Mouse (Mus musculus) midbrain, postnatal 0 days (tissue): ENCODE data around the gene Ckap4. TPM values are rescaled to one million over a fixed set of nuclear protein-coding genes. Genes with fewer than 3 reads are reported as not detected.

Experiments used
- ATAC-seq: fragments of 200-750 bp; cut with Nextera tagmentation; 2 replicates; pipeline ENCODE4 v1.8.0; 2017; ENCODE audit warnings: moderate number of reproducible peaks, mild to moderate bottlenecking, moderate TSS enrichment, moderate library complexity; ENCODE audit not compliant: low FRiP score
- DNase-seq: peaks from one replicate; pipeline ENCODE4 v3.0.0-alpha.2; 2015; ENCODE audit warnings: low spot score
- H3K27ac ChIP-seq: fragments of 300-500 bp; sonication (generic); 2 replicates; pipeline ENCODE4 v1.5.1; 2014; ENCODE audit warnings: low read depth, mild to moderate bottlenecking, low read length, mixed read lengths
- H3K27me3 ChIP-seq: fragments of 300-500 bp; sonication (generic); 2 replicates; pipeline ENCODE4 v1.6.1; 2014; ENCODE audit warnings: low read length, control low read depth, mixed read lengths; ENCODE audit not compliant: insufficient read depth
- H3K36me3 ChIP-seq: fragments of 300-500 bp; sonication (generic); 2 replicates; pipeline ENCODE4 v1.6.1; 2014; ENCODE audit warnings: low read length, control low read depth, mixed read lengths; ENCODE audit not compliant: insufficient read depth
- H3K4me1 ChIP-seq: fragments of 300-500 bp; sonication (generic); 2 replicates; pipeline ENCODE4 v1.6.1; 2014; ENCODE audit warnings: mild to moderate bottlenecking, control low read depth, antibody characterized with exemption, low read length, mixed read lengths; ENCODE audit not compliant: insufficient read depth
- H3K4me2 ChIP-seq: fragments of 300-500 bp; sonication (generic); 2 replicates; pipeline ENCODE4 v1.6.1; 2014; ENCODE audit warnings: low read depth, mild to moderate bottlenecking, low read length, mixed read lengths; ENCODE audit not compliant: poor library complexity, severe bottlenecking
- H3K4me3 ChIP-seq: fragments of 300-500 bp; sonication (generic); 2 replicates; pipeline ENCODE4 v1.5.1; 2014; ENCODE audit warnings: low read depth, mild to moderate bottlenecking, low read length, moderate library complexity
- H3K9ac ChIP-seq: fragments of 300-500 bp; sonication (generic); replicated peaks from 2 replicates; pipeline ENCODE4 v1.6.1; 2014; ENCODE audit warnings: mild to moderate bottlenecking, low read length, moderate library complexity, mixed read lengths; ENCODE audit not compliant: poor library complexity, severe bottlenecking
- H3K9me3 ChIP-seq: fragments of 300-500 bp; sonication (generic); 2 replicates; pipeline ENCODE4 v1.6.1; 2016; ENCODE audit warnings: low read length, control low read depth
- CTCF ChIP-seq: IDR thresholded peaks from 2 replicates; pipeline ENCODE4 v1.5.1; 2016; ENCODE audit warnings: antibody characterized with exemption, mild to moderate bottlenecking
- WGBS: fragments of 180-500 bp; shearing (Covaris S2); extraction: QIAGEN DNeasy Blood & Tissue Kit; methylation state at CpG from one replicate; pipeline ENCODE4 v1.1.7; 2014; 5-methylcytosine and 5-hydroxymethylcytosine counted together
- polyA plus RNA-seq: library from polyadenylated mRNA; unstranded; fragments of >200 nt; fragmentation: Nextera tagmentation; extraction: Ambion mirVana; gene quantifications from 2 replicates; pipeline ENCODE4 v1.2.1, GENCODE M21; 2015
- total RNA-seq: library from RNA; depleted of rRNA; stranded (reverse); fragments of >200 nt; gene quantifications from 2 replicates; pipeline ENCODE4 v1.2.3, GENCODE M21; 2014

Ckap4 gene
- total and polyA plus RNA-seq, 2 experiments from 2014 or later = 52.3 to 52.7 TPM

DNA sequence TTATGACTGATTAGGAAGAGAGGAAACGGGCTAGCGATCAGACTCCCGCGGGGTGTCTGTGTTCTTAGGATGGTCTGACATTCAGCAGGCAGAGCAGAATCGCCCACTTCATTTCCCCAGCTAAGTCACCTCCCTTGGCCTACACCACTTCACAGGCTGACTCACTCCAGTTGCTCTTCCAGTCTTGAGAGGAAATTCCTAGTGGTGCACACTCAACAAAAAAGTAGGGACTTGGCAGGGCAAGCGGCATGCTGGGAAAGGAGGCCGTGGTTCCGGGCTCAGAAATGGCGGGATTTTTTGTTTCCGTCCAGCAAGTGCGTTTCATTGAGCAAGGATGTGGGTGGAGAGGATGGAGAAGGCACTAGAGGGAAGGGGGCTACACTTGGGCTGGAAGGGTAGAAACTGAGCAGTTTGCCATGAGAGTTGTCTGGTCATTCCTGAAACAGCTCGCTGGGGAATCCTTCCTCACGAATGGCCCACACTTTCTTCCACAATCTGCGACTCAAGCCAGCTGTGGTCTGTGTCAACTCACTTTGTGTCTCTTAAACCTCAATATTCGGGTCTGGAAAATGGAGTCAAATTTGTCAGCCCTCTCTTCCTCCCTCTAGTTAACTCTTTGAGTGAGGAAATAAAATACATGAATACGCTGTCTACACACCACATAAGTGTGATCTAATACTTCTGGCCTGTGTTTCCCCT lies 1.5 kb downstream of the Ckap4 start:
- TF ChIP-seq CTCF = no peak
- Histone ChIP-seq H3K4me1 (peaks cover 16% of the 10 kb centered on the region), H3K9ac (peak overlapping the region; percentile 85)

DNA sequence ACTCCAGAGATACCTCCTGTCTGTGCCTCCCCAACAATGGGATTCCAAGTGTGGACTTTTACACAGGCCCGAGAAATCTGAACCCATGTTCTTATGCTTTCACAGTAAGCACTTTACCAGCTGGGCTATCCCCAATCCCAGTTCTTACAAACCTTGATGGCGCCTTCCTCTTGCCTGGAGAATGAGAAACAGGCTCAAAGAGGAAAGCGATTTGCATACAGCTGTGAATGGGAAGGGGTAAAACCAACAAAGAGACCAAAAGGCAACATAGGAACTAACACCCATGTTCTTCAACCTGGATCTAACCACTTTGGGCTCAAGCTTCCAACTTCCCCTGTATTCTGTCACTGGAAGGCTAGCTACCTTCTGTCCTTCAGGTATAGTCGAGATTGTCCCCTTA lies 2.3 kb downstream of the Ckap4 start:
- H3K36me3 ChIP-seq = peaks cover 16% of the 10 kb centered on the region
- ATAC-seq (no peak), DNase-seq (no peak)
- H3K27me3 ChIP-seq = no peaks in the 10 kb centered on the region
- TF ChIP-seq CTCF = no peak
- 67% methylated on average over 4 of the region's 4 CpGs for WGBS
- H3K27ac ChIP-seq = no peak overlapping the region
- peak overlapping the region; percentile 86 for H3K4me2 ChIP-seq
- H3K4me3 ChIP-seq = peak overlapping the region; percentile 76; the same call in 1 of the 2 replicates
- H3K9me3 ChIP-seq = no peaks in the 10 kb centered on the region
- peaks cover 16% of the 10 kb centered on the region for H3K4me1 ChIP-seq
- H3K9ac ChIP-seq = no peak overlapping the region

More for the DNA sequence above, 1.5 kb downstream of the Ckap4 start:
- Histone ChIP-seq H3K4me2 (peak overlapping the region; percentile 86), H3K4me3 (peak overlapping the region; percentile 76), H3K36me3 (peaks cover 16% of the 10 kb centered on the region), H3K27me3 (no peaks in the 10 kb centered on the region), H3K27ac (no peak overlapping the region), H3K9me3 (no peaks in the 10 kb centered on the region)
- ATAC-seq (no peak), DNase-seq (no peak)
- 64% methylated on average over 16 of the region's 16 CpGs for WGBS

DNA sequence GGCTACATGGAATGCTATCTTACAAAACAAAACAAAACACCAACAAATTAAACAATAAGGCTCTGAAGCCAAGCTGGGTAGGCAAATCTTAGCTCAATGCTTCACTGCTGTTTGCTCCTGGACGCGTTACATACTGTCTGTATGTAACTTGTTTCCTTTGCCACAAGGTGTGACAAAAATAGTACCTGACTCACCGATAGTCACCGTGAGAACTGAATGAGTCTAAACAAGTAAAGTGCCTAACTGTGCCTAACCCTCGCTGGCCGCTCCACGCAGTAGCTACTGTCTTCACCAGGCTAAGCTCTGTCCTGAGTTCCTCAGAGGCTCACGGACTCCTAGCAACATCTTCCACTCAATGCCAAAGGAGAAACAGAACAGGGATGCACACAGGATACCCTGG lies 3.5 kb downstream of the Ckap4 start:
- Histone ChIP-seq H3K27ac (no peak overlapping the region), H3K36me3 (peaks cover 16% of the 10 kb centered on the region), H3K4me1 (peaks cover 16% of the 10 kb centered on the region), H3K4me2 (peak overlapping the region; percentile 86; the same call in 1 of the 2 replicates), H3K9me3 (no peaks in the 10 kb centered on the region), H3K27me3 (no peaks in the 10 kb centered on the region), H3K4me3 (no peak overlapping the region), H3K9ac (no peak overlapping the region)
- ATAC-seq = no peak
- TF ChIP-seq CTCF = no peak
- 81% methylated on average over 8 of the region's 8 CpGs for WGBS
- DNase-seq = no peak

DNA sequence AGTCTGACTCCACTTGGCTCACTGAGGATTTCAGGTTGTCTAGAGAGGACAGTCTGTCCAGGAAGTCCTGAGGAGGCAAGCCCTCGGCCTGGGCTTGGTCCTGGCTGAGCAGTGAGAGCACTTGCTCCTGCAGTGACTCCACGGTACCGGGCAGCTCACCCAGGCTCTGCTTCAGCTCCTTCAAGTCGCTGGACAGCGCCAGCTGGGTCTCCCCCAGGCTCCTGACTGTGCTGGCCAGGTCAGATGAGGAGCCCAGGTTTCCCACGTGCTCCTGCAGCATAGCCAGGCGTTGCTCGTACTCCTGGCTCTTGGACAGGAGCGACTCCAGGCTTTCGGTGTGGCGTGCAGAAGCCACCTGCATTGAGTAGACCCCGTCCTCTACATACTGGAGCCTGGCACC lies 6.2 kb downstream of the Ckap4 start:
- Histone ChIP-seq H3K36me3 (peaks cover 16% of the 10 kb centered on the region), H3K4me1 (peaks cover 16% of the 10 kb centered on the region), H3K4me3 (no peak overlapping the region), H3K4me2 (no peak overlapping the region), H3K27me3 (no peaks in the 10 kb centered on the region), H3K9ac (no peak overlapping the region), H3K27ac (no peak overlapping the region), H3K9me3 (no peaks in the 10 kb centered on the region)
- 87% methylated on average over 12 of the region's 12 CpGs for WGBS
- no peak for TF ChIP-seq CTCF
- ATAC-seq = no peak
- DNase-seq = no peak

DNA sequence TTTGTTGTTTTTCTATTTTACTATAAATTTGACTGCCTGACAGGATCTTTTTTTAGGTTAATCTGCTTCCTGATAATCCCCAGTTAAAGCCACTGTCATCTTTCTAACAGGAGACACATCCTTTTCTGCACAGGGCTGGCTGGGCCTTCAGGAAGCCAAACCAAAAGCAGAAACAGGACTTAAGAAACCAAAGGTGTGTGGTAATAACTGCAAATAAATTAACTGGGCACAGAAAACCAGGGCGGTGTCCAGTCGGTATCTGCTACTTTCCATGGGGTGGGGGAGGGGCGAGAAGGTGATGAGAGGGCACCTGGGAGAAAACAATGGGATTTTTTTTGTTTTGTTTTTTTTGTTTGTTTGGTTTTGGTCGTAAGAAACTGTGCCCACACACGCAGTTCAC lies 6.8 kb downstream of the Ckap4 start:
- Histone ChIP-seq H3K9ac (no peak overlapping the region), H3K9me3 (no peaks in the 10 kb centered on the region), H3K27ac (no peak overlapping the region), H3K4me1 (peaks cover 11% of the 10 kb centered on the region), H3K4me3 (no peak overlapping the region), H3K27me3 (no peaks in the 10 kb centered on the region), H3K36me3 (peaks cover 16% of the 10 kb centered on the region), H3K4me2 (no peak overlapping the region)
- WGBS = 85% methylated on average over 5 of the region's 5 CpGs
- no peak for ATAC-seq
- DNase-seq = no peak
- TF ChIP-seq CTCF = no peak

DNA sequence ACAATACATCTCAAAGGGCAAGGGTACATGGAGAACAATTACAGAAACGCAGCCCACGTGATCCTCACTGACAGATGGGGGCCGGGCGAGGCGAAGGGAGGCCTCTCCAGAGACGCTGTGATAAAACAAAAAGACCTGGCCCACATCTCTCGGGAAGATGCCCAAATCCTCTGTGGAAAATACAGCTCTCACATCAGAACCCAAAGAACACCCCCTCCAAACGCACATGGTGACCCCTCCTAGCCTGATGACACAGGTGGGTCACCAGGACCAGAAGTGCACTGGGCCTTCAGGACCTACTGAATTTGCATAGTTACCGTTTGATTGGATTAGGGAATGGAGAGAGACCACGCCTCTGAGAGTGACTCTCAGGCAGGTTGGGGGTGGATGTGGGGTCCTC lies 7.4 kb downstream of the Ckap4 start:
- no peak overlapping the region for H3K4me3 ChIP-seq
- no peak overlapping the region for H3K9ac ChIP-seq
- peaks cover 16% of the 10 kb centered on the region for H3K36me3 ChIP-seq
- H3K4me2 ChIP-seq = no peak overlapping the region
- peaks cover 5% of the 10 kb centered on the region; the same call in 1 of the 2 replicates for H3K4me1 ChIP-seq
- H3K27ac ChIP-seq = no peak overlapping the region
- DNase-seq (no peak), ATAC-seq (no peak)
- no peaks in the 10 kb centered on the region for H3K9me3 ChIP-seq
- WGBS = 40% methylated on average over 10 of the region's 10 CpGs
- H3K27me3 ChIP-seq = no peaks in the 10 kb centered on the region
- no peak for TF ChIP-seq CTCF
